In the genomic region with DNA sequence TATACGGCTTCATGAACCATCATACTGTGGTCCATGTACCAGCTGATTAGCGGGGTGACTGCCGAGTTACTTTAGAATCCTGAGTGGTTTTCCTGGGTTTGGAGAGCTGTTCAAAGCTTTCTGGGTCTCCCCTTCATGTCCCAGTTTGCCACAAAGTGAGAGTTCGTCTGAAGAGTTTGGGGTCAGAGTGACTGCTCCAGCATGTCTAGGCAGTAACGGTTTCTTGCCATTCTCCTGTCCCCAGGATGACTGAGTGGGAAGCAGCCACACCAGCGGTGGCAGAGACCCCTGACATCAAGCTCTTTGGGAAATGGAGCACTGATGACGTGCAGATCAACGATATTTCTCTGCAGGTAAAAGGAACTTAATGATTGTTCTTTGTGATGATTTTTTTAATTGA, we compare ENCODE assay signal across 7 mouse cellular contexts. TPM values are rescaled to one million over a fixed set of nuclear protein-coding genes. Genes with fewer than 3 reads are reported as not detected.
DNase-seq lines count a peak whose midpoint lies in the region; ATAC-seq and TF ChIP-seq lines count a peak whose summit lies in the region.

No protein-coding gene starts in this region.

- H3K4me1 ChIP-seq in lung, postnatal 0 days (ENCODE audit: insufficient read depth, low read depth, low read length), result peaks cover 8% of the 10 kb centered on the region; the same call in 1 of the 2 replicates
- H3K4me1 ChIP-seq in embryonic fibroblast, embryonic 13.5 days (ENCODE audit: control insufficient read depth, insufficient read depth, low read length), result 0 out of 2 replicates have a peak, but pooled peaks cover 5% of the 10 kb centered on the region
- peaks cover 10% of the 10 kb centered on the region for H3K4me1 ChIP-seq in limb, embryonic 11.5 days (ENCODE audit: control insufficient read depth, insufficient read depth, low read length)
- peaks cover 1% of the 10 kb centered on the region for H3K4me1 ChIP-seq in small intestine, adult 2 months (ENCODE audit: control insufficient read depth, insufficient read depth, insufficient read length, low read length)

- TF ChIP-seq CTCF in lung, postnatal 0 days (IDR thresholded peaks at IDR 0.05), result no peak
- TF ChIP-seq CTCF in embryonic fibroblast, embryonic 13.5 days (IDR thresholded peaks at IDR 0.05; ENCODE audit: borderline replicate concordance, insufficient read depth, low read length), result no peak
- no peak for TF ChIP-seq CTCF in small intestine, adult 2 months (IDR thresholded peaks at IDR 0.05; ENCODE audit: extremely low read depth, insufficient read length, insufficient replicate concordance, low read depth, low read length)

- no peaks in the 10 kb centered on the region for H3K27me3 ChIP-seq in lung, postnatal 0 days (replicated peaks; ENCODE audit: insufficient read depth, low read length)
- H3K27me3 ChIP-seq in limb, embryonic 11.5 days (ENCODE audit: control insufficient read depth, insufficient read depth, low read length), result peaks cover 10% of the 10 kb centered on the region; the same call in 1 of the 2 replicates
- H3K27me3 ChIP-seq in small intestine, adult 2 months (ENCODE audit: control insufficient read depth, insufficient read depth, low read length), result no peaks in the 10 kb centered on the region; the same call in 1 of the 2 replicates

- peak overlapping the region; percentile 88 for H3K9ac ChIP-seq in lung, postnatal 0 days (replicated peaks; ENCODE audit: low read depth)
- peak overlapping the region; percentile 93 for H3K9ac ChIP-seq in limb, embryonic 11.5 days (ENCODE audit: low read length)

- H3K4me3 ChIP-seq in lung, postnatal 0 days (ENCODE audit: low read depth, low read length), result peak overlapping the region; percentile 72
- peak overlapping the region; percentile 97 for H3K4me3 ChIP-seq in embryonic fibroblast, embryonic 13.5 days (ENCODE audit: insufficient read depth, low read length)
- peak overlapping the region; percentile 93 for H3K4me3 ChIP-seq in limb, embryonic 11.5 days (ENCODE audit: low read depth, low read length)
- H3K4me3 ChIP-seq in small intestine, adult 2 months (ENCODE audit: low read depth, low read length), result peak overlapping the region; percentile 88

- peak overlapping the region; percentile 16; the same call in 1 of the 2 replicates for H3K27ac ChIP-seq in lung, postnatal 0 days (ENCODE audit: low read length)
- 0 out of 2 replicates have a peak overlapping the region, but pooled peaks have one; percentile 23 for H3K27ac ChIP-seq in embryonic fibroblast, embryonic 13.5 days (ENCODE audit: insufficient read depth, low read length)
- H3K27ac ChIP-seq in limb, embryonic 11.5 days (replicated peaks; ENCODE audit: low read depth, low read length), result no peak overlapping the region; the same call in 1 of the 2 replicates
- no peak overlapping the region for H3K27ac ChIP-seq in small intestine, adult 2 months (ENCODE audit: insufficient read depth, low read depth, low read length)

- H3K4me2 ChIP-seq in lung, postnatal 0 days (replicated peaks; ENCODE audit: low read depth, low read length), result peak overlapping the region; percentile 63
- peak overlapping the region; percentile 95 for H3K4me2 ChIP-seq in limb, embryonic 11.5 days (ENCODE audit: low read depth, severe bottlenecking)

- no peak for TF ChIP-seq EP300 in lung, postnatal 0 days (IDR thresholded peaks at IDR 0.05)

- no peaks in the 10 kb centered on the region for H3K9me3 ChIP-seq in lung, postnatal 0 days (ENCODE audit: low read length)
- no peaks in the 10 kb centered on the region for H3K9me3 ChIP-seq in limb, embryonic 11.5 days (ENCODE audit: control insufficient read depth, low read length)

- 2% methylated on average over 8 of the region's 8 CpGs for WGBS in lung, postnatal 0 days
- WGBS in limb, embryonic 11.5 days, result 4% methylated on average over 8 of the region's 8 CpGs
- WGBS in small intestine, adult 2 months, result 2% methylated on average over 8 of the region's 8 CpGs

- peaks cover 26% of the 10 kb centered on the region; the same call in 1 of the 2 replicates for H3K36me3 ChIP-seq in lung, postnatal 0 days (ENCODE audit: insufficient read depth, low read length)
- peaks cover 20% of the 10 kb centered on the region for H3K36me3 ChIP-seq in limb, embryonic 11.5 days (ENCODE audit: control insufficient read depth, insufficient read depth, low read length)
- peaks cover 34% of the 10 kb centered on the region for H3K36me3 ChIP-seq in small intestine, adult 2 months (ENCODE audit: control insufficient read depth, insufficient read depth, low read length)

- no peak for ATAC-seq in lung, postnatal 0 days
- no peak for ATAC-seq in limb, embryonic 11.5 days (ENCODE audit: insufficient number of reproducible peaks, low FRiP score, low TSS enrichment, low read depth)
- no peak for ATAC-seq in cerebellum, adult (ENCODE audit: insufficient number of reproducible peaks, low FRiP score, low TSS enrichment)

- TF ChIP-seq POLR2A in embryonic fibroblast, embryonic 13.5 days (IDR thresholded peaks at IDR 0.05; ENCODE audit: low read depth, low read length), result no peak
- no peak for TF ChIP-seq POLR2A in small intestine, adult 2 months (IDR thresholded peaks at IDR 0.05; ENCODE audit: low read depth, low read length)

- DNase-seq in lung, postnatal 0 days (ENCODE audit: low spot score), result no peak
- no peak for DNase-seq in lung, postnatal 4 days
- DNase-seq in limb, embryonic 11.5 days (ENCODE audit: low spot score), result no peak
- DNase-seq in right cerebral cortex, postnatal 36 days (ENCODE audit: low spot score in 2 of 2), result no peak

RNA-seq across cellular contexts. Expression of gene Rps5, which starts 0.6 kb away (rescaled TPM):
- 609 and 716 TPM in 2 replicates for polyA plus RNA-seq in lung, postnatal 0 days (2015; fragmentation: Nextera tagmentation; extraction: Ambion mirVana)
- polyA plus RNA-seq in embryonic fibroblast, embryonic 13.5 days (2011; ENCODE audit: insufficient read length, low read depth, missing spikeins), result 1,341 and 1,449 TPM in 2 replicates
- 1,067 and 1,071 TPM in 2 replicates for polyA plus RNA-seq in limb, embryonic 11.5 days (2014; fragmentation: Nextera tagmentation; extraction: Ambion mirVana)
- 1,663 and 2,242 TPM in 2 replicates for polyA plus RNA-seq in small intestine, adult 2 months (2012; rRNA removed)

RNA-seq across cellular contexts. Expression of gene Rnf225, which starts 4.5 kb away (rescaled TPM):
- 1.3 and 1.4 TPM in 2 replicates for polyA plus RNA-seq in lung, postnatal 0 days (2015; fragmentation: Nextera tagmentation; extraction: Ambion mirVana)
- 0.30 and 0.63 TPM in 2 replicates for polyA plus RNA-seq in embryonic fibroblast, embryonic 13.5 days (2011; ENCODE audit: insufficient read length, low read depth, missing spikeins)
- polyA plus RNA-seq in limb, embryonic 11.5 days (2014; fragmentation: Nextera tagmentation; extraction: Ambion mirVana), result 0.57 and 0.59 TPM in 2 replicates
- 0.22 and 0.41 TPM in 2 replicates for polyA plus RNA-seq in small intestine, adult 2 months (2012; rRNA removed)

RNA-seq across cellular contexts. Expression of gene Zscan22, which starts 25.1 kb away (rescaled TPM):
- 4.4 and 4.7 TPM in 2 replicates for polyA plus RNA-seq in lung, postnatal 0 days (2015; fragmentation: Nextera tagmentation; extraction: Ambion mirVana)
- polyA plus RNA-seq in embryonic fibroblast, embryonic 13.5 days (2011; ENCODE audit: insufficient read length, low read depth, missing spikeins), result 7.6 and 9.8 TPM in 2 replicates
- 28.1 and 29.0 TPM in 2 replicates for polyA plus RNA-seq in limb, embryonic 11.5 days (2014; fragmentation: Nextera tagmentation; extraction: Ambion mirVana)
- 4.0 and 5.6 TPM in 2 replicates for polyA plus RNA-seq in small intestine, adult 2 months (2012; rRNA removed)

RNA-seq across cellular contexts. Expression of gene Zfp128, which starts 41.8 kb away (rescaled TPM):
- polyA plus RNA-seq in lung, postnatal 0 days (2015; fragmentation: Nextera tagmentation; extraction: Ambion mirVana), result 2.5 TPM in 2 replicates
- 2.9 and 3.4 TPM in 2 replicates for polyA plus RNA-seq in embryonic fibroblast, embryonic 13.5 days (2011; ENCODE audit: insufficient read length, low read depth, missing spikeins)
- 6.3 and 7.7 TPM in 2 replicates for polyA plus RNA-seq in limb, embryonic 11.5 days (2014; fragmentation: Nextera tagmentation; extraction: Ambion mirVana)
- 0.15 TPM in 2 replicates for polyA plus RNA-seq in small intestine, adult 2 months (2012; rRNA removed)

RNA-seq across cellular contexts. Expression of gene Zfp324, which starts 42.9 kb away (rescaled TPM):
- 5.5 and 5.7 TPM in 2 replicates for polyA plus RNA-seq in lung, postnatal 0 days (2015; fragmentation: Nextera tagmentation; extraction: Ambion mirVana)
- polyA plus RNA-seq in embryonic fibroblast, embryonic 13.5 days (2011; ENCODE audit: insufficient read length, low read depth, missing spikeins), result 5.5 and 6.9 TPM in 2 replicates
- polyA plus RNA-seq in limb, embryonic 11.5 days (2014; fragmentation: Nextera tagmentation; extraction: Ambion mirVana), result 8.2 and 10.2 TPM in 2 replicates
- 3.1 and 3.5 TPM in 2 replicates for polyA plus RNA-seq in small intestine, adult 2 months (2012; rRNA removed)

Comparison
In these comparisons a context has a peak if more than half of its experiments do, and no peak if none do; other contexts are left out.
1. H3K27ac ChIP-seq: peak in lung, postnatal 0 days (single experiment) and embryonic fibroblast, embryonic 13.5 days (single experiment); none in limb, embryonic 11.5 days (single experiment) and small intestine, adult 2 months (single experiment).
2. Peak in every context shown above with its lines, with median percentiles within 50 percentile points of each other: H3K4me3 ChIP-seq.